Mouse (Mus musculus) neural tube, embryonic 13.5 days (tissue): ENCODE results near the gene Exoc8. TPM values are rescaled to one million over a fixed set of nuclear protein-coding genes. Genes with fewer than 3 reads are reported as not detected.

Experiments
- ATAC-seq: fragments of 200-750 bp; cut with Nextera tagmentation; 2 replicates; pipeline ENCODE4 v1.8.0; 2017; ENCODE audit warnings: low read depth, mild to moderate bottlenecking, moderate TSS enrichment, moderate library complexity
- H3K27ac ChIP-seq: fragments of 300-500 bp; sonication (generic); replicated peaks from 2 replicates; pipeline ENCODE4 v1.5.1; 2015; ENCODE audit warnings: moderate library complexity, mild to moderate bottlenecking, inconsistent platforms
- H3K27me3 ChIP-seq: fragments of 300-500 bp; sonication (generic); 2 replicates; pipeline ENCODE4 v1.6.1; 2015; ENCODE audit warnings: mild to moderate bottlenecking, inconsistent platforms
- H3K36me3 ChIP-seq: fragments of 300-500 bp; sonication (generic); 2 replicates; pipeline ENCODE4 v1.6.1; 2015; ENCODE audit warnings: mild to moderate bottlenecking, inconsistent platforms
- H3K4me1 ChIP-seq: fragments of 300-500 bp; sonication (generic); replicated peaks from 2 replicates; pipeline ENCODE4 v1.6.1; 2015; ENCODE audit warnings: inconsistent platforms
- H3K4me2 ChIP-seq: fragments of 300-500 bp; sonication (generic); 2 replicates; pipeline ENCODE4 v1.6.1; 2015; ENCODE audit warnings: inconsistent platforms, mild to moderate bottlenecking, moderate library complexity
- H3K4me3 ChIP-seq: fragments of 300-500 bp; sonication (generic); 2 replicates; pipeline ENCODE4 v1.5.1; 2015; ENCODE audit warnings: mild to moderate bottlenecking, inconsistent platforms
- H3K9ac ChIP-seq: fragments of 300-500 bp; sonication (generic); 2 replicates; pipeline ENCODE4 v1.6.1; 2015; ENCODE audit warnings: moderate library complexity, mild to moderate bottlenecking, inconsistent platforms
- H3K9me3 ChIP-seq: fragments of 300-500 bp; sonication (generic); 2 replicates; pipeline ENCODE4 v1.6.1; 2016; ENCODE audit warnings: inconsistent platforms
- WGBS: fragments of 180-500 bp; shearing (Covaris S2); methylation state at CpG from one replicate; pipeline ENCODE4 v1.1.7; 2015; 5-methylcytosine and 5-hydroxymethylcytosine counted together
- polyA plus RNA-seq: library from polyadenylated mRNA; unstranded; fragments of >200 nt; fragmentation: Nextera tagmentation; extraction: Ambion mirVana; gene quantifications from 2 replicates; pipeline ENCODE4 v1.2.1, GENCODE M21; 2015

The Exoc8 gene
- polyA plus RNA-seq, 1 experiment from 2014 or later = 12.9 TPM

DNA sequence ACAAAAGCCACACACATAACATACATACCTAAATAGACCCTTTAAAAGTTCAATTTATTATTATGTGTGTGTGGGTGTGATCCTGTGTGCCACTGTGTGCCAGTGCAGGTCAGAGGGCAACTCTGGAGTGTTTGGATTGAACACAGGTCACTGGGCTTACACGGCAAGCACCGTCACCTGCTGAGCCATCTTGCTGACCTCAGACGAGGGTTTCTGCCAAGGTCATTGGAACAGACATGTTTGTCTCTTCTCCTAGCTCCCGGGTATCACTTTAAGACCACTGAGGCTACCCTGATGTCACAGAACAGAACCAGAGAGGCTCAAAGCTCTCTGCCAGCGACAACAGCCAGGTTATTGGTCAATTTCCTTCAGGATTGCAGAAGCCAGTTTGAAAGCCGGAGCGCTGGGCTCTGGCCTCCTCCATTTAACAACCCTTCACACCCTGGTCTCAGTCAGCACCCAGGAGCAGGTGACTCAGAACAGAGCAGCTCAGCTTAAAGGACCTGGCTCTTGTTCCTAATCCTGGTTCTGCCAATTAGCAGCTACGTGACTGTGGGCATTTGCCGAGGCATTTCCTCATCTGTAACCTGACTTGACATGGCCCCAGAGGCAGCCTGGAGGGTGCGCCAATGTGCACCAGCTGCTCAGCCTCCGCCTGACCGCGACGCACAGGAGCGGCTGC is 26.6 kb upstream of the Exoc8 start:
- no peaks in the 10 kb centered on the region for H3K9me3 ChIP-seq

DNA sequence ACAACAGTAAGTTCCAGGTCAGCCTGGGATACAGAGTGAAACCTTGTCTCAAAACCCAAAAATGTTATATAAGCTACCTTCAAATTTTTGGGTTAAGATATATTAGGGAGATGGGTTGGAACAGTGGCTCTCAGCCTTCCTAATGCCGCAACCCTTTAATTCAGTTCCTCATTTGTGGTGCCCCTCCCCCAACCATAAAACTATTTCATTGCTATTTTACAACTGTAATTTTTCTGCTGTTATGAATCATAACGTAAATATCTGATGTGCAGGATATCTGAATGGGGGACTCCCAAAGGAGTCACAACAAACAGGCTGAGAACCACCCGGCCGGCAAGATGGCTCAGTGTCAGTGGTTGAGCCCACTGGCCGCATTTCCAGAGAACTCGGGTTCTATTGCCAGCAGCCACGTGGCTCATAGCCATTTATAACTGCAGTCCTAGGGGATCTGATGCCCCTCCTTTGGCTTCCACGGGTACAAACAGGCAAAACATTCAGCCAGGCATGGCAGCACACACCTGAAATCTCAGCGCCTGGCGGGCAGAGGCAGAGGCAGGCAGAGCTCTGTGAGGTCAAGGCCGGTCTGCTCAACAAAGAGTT is 25.1 kb upstream of the Exoc8 start:
- WGBS = 59% methylated on average over 11 of the region's 11 CpGs

More for the DNA sequence above, 26.6 kb upstream of the Exoc8 start:
- no peak overlapping the region for H3K4me2 ChIP-seq
- H3K36me3 ChIP-seq = peaks cover 4% of the 10 kb centered on the region; the same call in 1 of the 2 replicates
- 82% methylated on average over 15 of the region's 15 CpGs for WGBS
- H3K4me3 ChIP-seq = no peak overlapping the region
- H3K27me3 ChIP-seq = no peaks in the 10 kb centered on the region
- no peak overlapping the region for H3K27ac ChIP-seq
- H3K9ac ChIP-seq = no peak overlapping the region
- ATAC-seq = no peak
- H3K4me1 ChIP-seq = peaks cover 29% of the 10 kb centered on the region

DNA sequence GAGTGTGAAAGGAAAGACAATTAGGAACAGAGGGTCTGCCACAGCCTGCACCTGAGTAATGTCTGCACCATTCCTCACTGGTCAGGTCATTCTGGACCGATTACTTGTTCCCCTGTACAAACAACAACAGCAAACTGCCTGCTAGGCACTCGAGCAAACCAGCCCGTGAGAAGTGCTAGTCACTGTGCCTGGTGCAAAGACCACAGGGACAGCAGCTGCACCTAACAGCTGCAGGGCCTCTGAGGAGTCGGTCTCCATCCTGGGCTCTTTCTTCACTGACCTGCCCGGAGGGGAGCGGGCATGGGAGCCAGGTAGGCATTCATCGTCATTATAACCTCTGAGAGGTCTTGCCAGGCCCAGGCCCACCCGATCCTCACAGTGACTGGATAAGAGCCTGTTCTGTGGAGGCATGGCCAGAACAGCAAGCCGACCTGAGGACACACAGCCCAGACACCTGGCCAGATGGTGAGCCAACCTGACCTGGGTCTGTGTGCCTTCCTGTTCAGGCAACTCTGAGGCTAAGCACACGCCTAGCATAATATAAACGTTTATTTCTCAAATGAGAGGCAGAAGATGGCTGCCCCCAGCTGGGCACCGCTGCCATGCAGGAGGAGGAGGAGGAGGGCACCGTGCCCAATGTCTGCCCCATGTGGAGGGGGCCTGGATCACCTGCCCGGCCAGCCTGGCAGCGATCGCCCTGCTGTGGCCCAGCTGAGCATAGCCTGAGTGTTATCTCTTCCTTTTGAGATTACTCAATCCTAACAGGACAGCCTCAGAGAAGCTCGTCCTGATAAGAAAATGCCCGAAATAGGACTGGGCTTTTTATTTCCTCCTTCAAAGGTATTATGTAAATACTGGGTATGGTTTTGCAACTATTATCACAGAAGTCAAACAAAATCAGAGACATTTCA is 24.1 kb upstream of the Exoc8 start:
- H3K4me3 ChIP-seq = no peak overlapping the region
- no peak overlapping the region for H3K9ac ChIP-seq
- H3K36me3 ChIP-seq = peaks cover 4% of the 10 kb centered on the region; the same call in 1 of the 2 replicates
- H3K4me2 ChIP-seq = no peak overlapping the region
- peak overlapping the region; percentile 42; the same call in 1 of the 2 replicates for H3K27ac ChIP-seq
- ATAC-seq = peak; percentile 42; the same call in 1 of the 2 replicates
- no peaks in the 10 kb centered on the region for H3K9me3 ChIP-seq
- no peaks in the 10 kb centered on the region for H3K27me3 ChIP-seq
- WGBS = 78% methylated on average over 18 of the region's 18 CpGs
- H3K4me1 ChIP-seq = peaks cover 29% of the 10 kb centered on the region

More for the DNA sequence above, 25.1 kb upstream of the Exoc8 start:
- H3K9ac ChIP-seq = no peak overlapping the region
- H3K27ac ChIP-seq = no peak overlapping the region; the same call in 1 of the 2 replicates
- H3K27me3 ChIP-seq = no peaks in the 10 kb centered on the region
- H3K4me3 ChIP-seq = no peak overlapping the region
- H3K36me3 ChIP-seq = peaks cover 4% of the 10 kb centered on the region; the same call in 1 of the 2 replicates
- H3K4me2 ChIP-seq = no peak overlapping the region
- peaks cover 29% of the 10 kb centered on the region for H3K4me1 ChIP-seq
- H3K9me3 ChIP-seq = no peaks in the 10 kb centered on the region
- ATAC-seq = no peak

DNA sequence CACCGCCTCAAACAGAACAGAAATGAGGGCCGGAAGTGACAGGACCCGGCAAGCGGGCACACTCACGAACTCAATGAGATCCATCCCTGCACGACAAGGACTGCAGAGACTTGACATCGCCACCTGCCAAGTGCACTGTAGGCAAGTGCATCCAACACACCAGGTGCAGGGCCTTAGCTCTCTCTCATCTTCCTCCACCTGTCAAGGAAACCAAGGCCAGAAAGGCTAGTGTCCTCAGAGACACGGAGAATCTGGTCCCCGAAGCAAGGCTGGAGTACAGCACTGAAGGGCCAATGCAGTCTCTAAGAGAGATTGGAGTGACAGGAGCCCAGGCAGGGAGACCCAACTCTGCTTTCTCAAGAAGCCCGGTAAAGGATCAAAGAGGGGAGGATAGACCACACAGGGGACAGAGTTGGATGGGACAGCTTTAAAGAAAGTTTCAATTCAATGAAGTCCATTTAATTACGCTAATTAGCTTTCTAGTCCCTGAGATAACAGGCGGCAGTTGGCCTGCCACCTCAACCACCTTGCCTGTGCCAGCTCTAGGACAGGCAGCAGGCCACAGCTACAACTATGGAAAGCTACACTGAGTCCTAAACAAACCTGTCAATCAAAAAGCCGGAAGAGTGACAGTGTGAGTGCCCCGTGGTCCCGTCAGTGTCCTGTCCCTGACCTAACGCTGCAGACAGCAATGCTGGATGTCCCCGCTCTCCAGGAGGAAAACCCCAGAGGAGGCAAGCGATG is 20.4 kb upstream of the Exoc8 start:
- Histone ChIP-seq H3K9me3 (no peaks in the 10 kb centered on the region), H3K4me3 (no peak overlapping the region), H3K27ac (no peak overlapping the region), H3K27me3 (no peaks in the 10 kb centered on the region), H3K9ac (no peak overlapping the region), H3K4me1 (peaks cover 19% of the 10 kb centered on the region), H3K36me3 (peaks cover 27% of the 10 kb centered on the region), H3K4me2 (no peak overlapping the region)
- no peak for ATAC-seq
- 81% methylated on average over 18 of the region's 18 CpGs for WGBS

DNA sequence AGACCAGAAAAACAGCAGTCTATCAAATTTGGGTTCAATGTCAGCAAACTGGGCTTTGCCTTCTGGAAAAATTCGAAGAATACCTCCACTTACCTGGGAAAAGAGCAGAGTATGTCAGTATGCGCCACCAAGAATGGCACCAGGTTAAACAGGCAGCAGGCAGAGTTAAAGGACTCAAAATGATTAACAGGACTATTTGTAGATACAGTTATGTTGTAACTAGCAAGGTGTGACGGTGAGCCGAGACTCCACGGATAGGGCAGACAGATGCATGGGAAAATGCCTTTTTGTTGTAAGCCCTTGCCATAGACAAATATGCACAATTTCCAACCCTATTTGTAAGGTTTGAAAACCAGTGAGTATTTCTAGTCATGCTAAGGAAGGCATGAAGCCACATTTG is 16.6 kb upstream of the Exoc8 start:
- Histone ChIP-seq H3K36me3 (peaks cover 64% of the 10 kb centered on the region), H3K27me3 (no peaks in the 10 kb centered on the region), H3K9me3 (no peaks in the 10 kb centered on the region), H3K4me2 (no peak overlapping the region), H3K4me1 (no peaks in the 10 kb centered on the region; the same call in 1 of the 2 replicates), H3K4me3 (no peak overlapping the region), H3K9ac (no peak overlapping the region), H3K27ac (no peak overlapping the region)
- no peak for ATAC-seq
- 96% methylated on average over 5 of the region's 5 CpGs for WGBS

DNA sequence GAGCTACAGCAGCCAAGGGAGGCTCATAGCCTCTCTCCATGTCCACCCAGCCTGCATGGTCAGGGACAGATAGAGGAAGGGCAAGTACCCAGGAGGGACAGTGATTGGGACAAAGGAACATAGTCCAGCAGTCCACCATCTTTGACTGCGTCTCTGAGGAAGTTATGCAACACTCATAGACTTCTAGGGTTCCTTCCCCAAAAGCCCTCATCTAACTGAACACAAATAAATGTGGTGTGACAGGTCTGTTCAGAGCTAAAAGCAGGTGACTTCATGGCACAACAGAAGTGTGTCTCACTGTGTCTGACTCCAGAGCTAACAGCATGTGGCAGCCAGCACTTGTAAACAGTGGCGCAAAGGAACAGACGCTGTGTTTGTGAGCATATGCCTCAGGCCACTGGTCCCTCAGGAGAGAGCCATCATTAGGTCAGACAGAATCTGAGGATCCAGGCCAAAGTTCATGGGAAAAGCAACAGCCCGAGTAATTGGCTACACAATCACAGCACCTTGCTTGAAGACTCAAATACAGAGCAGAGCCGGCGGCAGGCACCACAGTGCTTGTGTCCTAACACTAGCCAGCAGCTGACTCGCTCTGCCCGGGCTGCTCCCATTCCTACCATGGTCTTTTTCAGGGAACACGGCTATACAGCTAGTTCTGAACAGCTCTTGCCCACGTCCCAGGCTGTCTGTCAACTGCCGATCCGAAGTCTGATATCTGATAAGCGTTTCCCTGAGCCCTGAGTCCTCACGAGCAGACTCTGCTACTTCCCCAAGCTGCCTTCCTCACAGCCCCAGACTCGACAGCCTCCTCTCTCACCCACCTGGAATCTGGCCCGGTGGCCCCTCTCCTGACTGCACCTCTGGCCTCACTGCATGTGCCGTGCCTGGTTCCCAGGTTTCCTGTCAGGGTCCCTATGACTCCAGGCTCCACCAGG is 14.7 kb upstream of the Exoc8 start:
- no peak overlapping the region for H3K9ac ChIP-seq

DNA sequence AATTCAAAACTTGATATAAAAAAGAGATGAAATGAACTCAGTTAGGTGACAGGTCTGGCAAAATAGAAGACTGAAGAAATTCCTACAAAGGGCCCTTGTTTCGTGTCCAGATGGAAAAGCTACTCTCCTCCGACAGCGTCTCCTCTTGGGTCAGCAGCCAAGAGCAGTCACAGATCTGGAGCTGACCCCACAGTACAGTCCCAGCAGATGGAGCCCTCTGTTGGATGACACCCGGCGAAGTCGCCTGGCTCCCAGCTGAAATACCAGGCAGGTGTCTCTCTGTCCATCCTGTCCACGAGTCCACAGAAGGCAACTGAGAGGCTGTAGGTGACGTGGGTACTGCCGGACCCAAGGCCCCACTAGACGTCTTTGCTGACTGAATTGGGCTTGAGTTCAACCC is 12.8 kb upstream of the Exoc8 start:
- 85% methylated on average over 10 of the region's 10 CpGs for WGBS
- H3K36me3 ChIP-seq = peaks cover 96% of the 10 kb centered on the region
- no peak overlapping the region for H3K4me2 ChIP-seq
- H3K27me3 ChIP-seq = no peaks in the 10 kb centered on the region
- H3K9me3 ChIP-seq = no peaks in the 10 kb centered on the region
- ATAC-seq = no peak
- no peak overlapping the region for H3K27ac ChIP-seq
- peaks cover 5% of the 10 kb centered on the region for H3K4me1 ChIP-seq
- H3K4me3 ChIP-seq = no peak overlapping the region
- H3K9ac ChIP-seq = no peak overlapping the region

More for the DNA sequence above, 14.7 kb upstream of the Exoc8 start:
- no peak for ATAC-seq
- H3K27me3 ChIP-seq = no peaks in the 10 kb centered on the region
- H3K9me3 ChIP-seq = no peaks in the 10 kb centered on the region
- WGBS = 75% methylated on average over 17 of the region's 17 CpGs
- H3K36me3 ChIP-seq = peaks cover 83% of the 10 kb centered on the region
- no peak overlapping the region for H3K4me2 ChIP-seq
- no peak overlapping the region for H3K27ac ChIP-seq
- no peak overlapping the region for H3K4me3 ChIP-seq
- H3K4me1 ChIP-seq = no peaks in the 10 kb centered on the region; the same call in 1 of the 2 replicates

DNA sequence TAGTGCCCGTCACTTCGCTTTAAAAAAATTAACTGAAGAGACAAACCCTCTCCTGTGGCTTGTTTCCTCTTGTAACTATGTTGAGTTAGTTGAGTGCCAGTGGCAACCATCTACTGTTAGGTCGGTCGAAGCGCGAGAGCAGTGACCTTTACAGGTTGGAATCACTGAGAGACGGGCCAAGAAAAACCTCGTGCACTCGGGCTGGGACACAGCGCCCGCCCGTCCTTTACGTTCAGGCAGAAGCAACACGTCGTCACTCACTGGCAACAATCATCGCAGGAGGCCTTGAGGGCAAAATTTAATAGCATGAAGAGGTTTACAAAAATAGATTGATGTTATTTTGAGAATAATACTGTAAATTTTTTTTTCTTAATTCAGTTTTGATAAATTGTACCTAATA is 12.4 kb upstream of the Exoc8 start:
- H3K27ac ChIP-seq = no peak overlapping the region
- H3K4me2 ChIP-seq = no peak overlapping the region
- H3K27me3 ChIP-seq = no peaks in the 10 kb centered on the region
- no peak overlapping the region for H3K4me3 ChIP-seq
- no peaks in the 10 kb centered on the region for H3K9me3 ChIP-seq
- peaks cover 8% of the 10 kb centered on the region for H3K4me1 ChIP-seq
- WGBS = 93% methylated on average over 16 of the region's 16 CpGs
- peaks cover 94% of the 10 kb centered on the region for H3K36me3 ChIP-seq
- H3K9ac ChIP-seq = no peak overlapping the region
- ATAC-seq = no peak

DNA sequence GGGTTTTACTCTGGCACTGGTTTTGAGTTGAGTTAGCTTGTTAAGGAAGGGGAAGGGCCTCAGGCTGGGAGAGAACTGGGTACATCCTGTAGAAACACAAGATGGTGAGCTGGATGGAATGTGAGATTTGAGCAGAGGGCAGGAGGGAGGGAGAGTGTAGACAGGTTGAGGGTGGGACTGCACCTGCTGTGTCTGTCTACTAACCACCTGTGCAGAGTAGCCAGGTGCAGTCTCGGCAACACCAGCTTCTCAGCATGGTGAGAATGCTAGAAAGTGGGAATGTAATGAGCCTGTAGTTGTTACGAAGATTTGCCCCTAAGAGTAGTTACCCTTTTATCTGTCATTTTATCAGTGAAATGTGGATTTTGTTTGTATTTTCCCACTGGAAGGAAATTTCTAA is 8.0 kb upstream of the Exoc8 start:
- peaks cover 17% of the 10 kb centered on the region for H3K4me1 ChIP-seq
- H3K36me3 ChIP-seq = peaks cover 89% of the 10 kb centered on the region
- 83% methylated on average over 2 of the region's 2 CpGs for WGBS
- no peak overlapping the region for H3K4me2 ChIP-seq
- no peak overlapping the region for H3K9ac ChIP-seq
- no peak for ATAC-seq
- H3K4me3 ChIP-seq = no peak overlapping the region
- H3K27me3 ChIP-seq = no peaks in the 10 kb centered on the region
- no peak overlapping the region for H3K27ac ChIP-seq
- H3K9me3 ChIP-seq = no peaks in the 10 kb centered on the region

DNA sequence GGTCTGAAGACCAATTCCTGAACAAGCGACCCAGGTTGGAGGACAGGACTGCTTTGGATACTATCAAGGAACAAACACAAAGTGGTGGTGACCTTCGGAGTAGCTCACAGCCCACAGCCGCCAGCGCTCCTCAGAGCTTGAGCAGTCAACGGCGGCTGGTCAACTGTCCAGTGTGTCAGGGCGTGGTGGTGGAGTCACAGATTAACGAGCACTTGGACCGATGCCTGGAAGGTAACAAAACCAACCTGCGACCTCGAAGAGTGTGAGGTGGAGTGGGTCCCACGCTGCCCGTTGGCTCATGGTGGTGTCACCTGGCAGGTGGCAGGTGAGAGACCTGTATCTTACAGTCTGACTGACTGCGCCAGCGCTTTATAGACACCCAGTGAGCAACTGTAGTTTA is 5.7 kb upstream of the Exoc8 start:
- WGBS = 95% methylated on average over 15 of the region's 15 CpGs
- ATAC-seq = no peak
- Histone ChIP-seq H3K4me2 (no peak overlapping the region), H3K9me3 (no peaks in the 10 kb centered on the region), H3K36me3 (peaks cover 80% of the 10 kb centered on the region), H3K9ac (no peak overlapping the region), H3K27ac (no peak overlapping the region), H3K4me3 (no peak overlapping the region), H3K4me1 (peaks cover 30% of the 10 kb centered on the region), H3K27me3 (no peaks in the 10 kb centered on the region)
